Mouse (Mus musculus) heart, adult 2 months (tissue): ENCODE results near the gene Gm10722.
"Not testable (repeated sequence)": the region's sequence is repeated elsewhere in the genome, so short reads cannot be mapped to it uniquely, and the experiment has no call there.

ENCODE experiments used
- CTCF ChIP-seq: fragments of 200-600 bp; IDR thresholded peaks from 2 replicates; pipeline ENCODE4 v1.8.1; 2022; ENCODE audit warnings: antibody characterized with exemption, mild to moderate bottlenecking, moderate library complexity
- EP300 ChIP-seq: fragments of 200-500 bp; IDR thresholded peaks from 2 replicates; pipeline ENCODE4 v1.6.1; 2011; ENCODE audit warnings: low read depth, low read length, control low read depth; ENCODE audit not compliant: insufficient read depth

GRCm38 (mm10) chr9:3015896-3016295 lies 15.2 kb downstream of the Gm10722 start:
- not testable (repeated sequence) for TF ChIP-seq CTCF, EP300
